Mouse (Mus musculus): Measurements from ENCODE around the gene Sema4d.

- TF ChIP-seq CTCF (IDR thresholded peaks at IDR 0.05; ENCODE audit: low read depth) (peak; percentile 70), EP300 (IDR thresholded peaks at IDR 0.05; ENCODE audit: low read depth) (peak; percentile 36)
Observed at GRCm38 (mm10) chr13:51815865-51816504, 22.4 kb upstream of the Sema4d start.

Data from liver, postnatal 0 days (tissue).